ENCODE assay signal across 15 mouse cellular contexts in genomic region chr2:18235524-18235923, GRCm38 (mm10).
"Had no signal": no experiment of that assay in that cellular context is flagged by ENCODE, and none has a peak within 500 bp of the region (broad histone marks: within the 10 kb centered on the region; RNA-seq: fewer than 3 reads in every experiment).

No protein-coding gene starts in this region.

- H3K9me3 ChIP-seq: limb, embryonic 10.5 days; limb, embryonic 13.5 days; liver, embryonic 15.5 days; midbrain, embryonic 13.5 days had no signal

- DNase-seq: kidney, adult 18-20 months; kidney, adult 9 months; kidney, postnatal 14 days; kidney, postnatal 4 days; lung, embryonic 14.5 days; lung, postnatal 10 days; lung, postnatal 36 days; thymus, adult 18-20 months; thymus, postnatal 36 days had no signal

- H3K36me3 ChIP-seq: limb, embryonic 10.5 days; limb, embryonic 13.5 days; liver, embryonic 15.5 days; midbrain, embryonic 13.5 days had no signal

- ATAC-seq: intestine, embryonic 16.5 days; midbrain, embryonic 13.5 days; midbrain, embryonic 16.5 days had no signal

- H3K4me2 ChIP-seq: limb, embryonic 13.5 days; liver, embryonic 15.5 days; lung, embryonic 14.5 days; midbrain, embryonic 13.5 days had no signal

- H3K27me3 ChIP-seq: limb, embryonic 13.5 days; liver, embryonic 15.5 days; midbrain, embryonic 13.5 days had no signal

- H3K4me3 ChIP-seq: limb, embryonic 10.5 days; limb, embryonic 13.5 days; liver, embryonic 15.5 days; midbrain, embryonic 13.5 days had no signal

- H3K4me1 ChIP-seq: liver, embryonic 15.5 days had no signal

- H3K9ac ChIP-seq: limb, embryonic 13.5 days; liver, embryonic 15.5 days; lung, embryonic 14.5 days; midbrain, embryonic 13.5 days had no signal

- H3K27ac ChIP-seq: limb, embryonic 10.5 days; limb, embryonic 13.5 days; liver, embryonic 15.5 days; midbrain, embryonic 13.5 days had no signal
